Mouse (Mus musculus) layer of hippocampus, adult 18-20 months (tissue): ENCODE data around the gene Dennd4b. TPM values are rescaled to one million over a fixed set of nuclear protein-coding genes. Genes with fewer than 3 reads are reported as not detected.
A peak's percentile ranks its signal among the peaks of the same experiment; 100 is the strongest.
"Not testable (repeated sequence)": the region's sequence is repeated elsewhere in the genome, so short reads cannot be mapped to it uniquely, and the experiment has no call there.

Experiments used
- DNase-seq, 2 experiments: peaks; one replicate each; pipeline ENCODE4 v3.0.0; 2022; ENCODE audit warnings: low spot score in 2 of 2
- long read RNA-seq: library from polyadenylated mRNA; stranded (forward); transcript quantifications from one replicate; pipeline ENCODE4 v2.0.0, GENCODE M21; 2021
- total RNA-seq, 2 experiments: library from RNA; stranded (reverse); gene quantifications; 2 replicates each; pipeline ENCODE4 v1.2.3; 2021

Dennd4b gene
- total RNA-seq, result 10 to 100 TPM; 30.1 to 31.9 TPM
- long read RNA-seq, full-length matches to known transcripts, result 22 of 61 reads
- long read RNA-seq, partial matches to known transcripts, result 29 of 61 reads
- long read RNA-seq, other reads (novel, unspliced or antisense), result 10 of 61 reads

GRCm38 (mm10) chr3:90265034-90265931 is at the start of gene Dennd4b:
Gene Dennd4b (plus strand): TSS chr3:90265185.
- peak; percentile 75 to 86 for DNase-seq

- no peak for DNase-seq
Measured at GRCm38 (mm10) chr3:90215825-90216380, 49.1 kb upstream of the Dennd4b start.

DNA sequence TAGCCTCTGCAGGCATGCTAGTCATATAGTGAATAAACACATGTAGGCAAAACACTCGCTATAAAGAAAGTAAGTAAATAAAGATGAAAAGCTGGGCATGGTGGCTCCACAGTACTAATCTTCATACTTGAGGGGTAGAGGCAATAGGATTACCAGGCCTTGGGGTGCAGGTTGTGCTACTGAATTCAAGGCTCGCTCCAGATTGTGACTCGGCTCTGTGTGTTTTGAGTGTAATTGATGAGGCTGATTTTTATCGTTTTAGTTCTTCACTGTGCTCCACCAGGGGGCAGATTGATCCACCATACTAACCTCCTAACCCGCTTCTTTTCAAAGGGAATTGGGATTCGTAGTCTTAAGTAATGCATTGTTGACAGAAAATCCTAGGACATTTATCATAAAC is 44.9 kb upstream of the Dennd4b start:
- peak; percentile 38 to 81 for DNase-seq

- DNase-seq, result peak; percentile 30 to 36
Measured at GRCm38 (mm10) chr3:90220531-90220951, 44.4 kb upstream of the Dennd4b start.

- DNase-seq, result no peak
Measured at GRCm38 (mm10) chr3:90221123-90221522, 43.9 kb upstream of the Dennd4b start.

DNA sequence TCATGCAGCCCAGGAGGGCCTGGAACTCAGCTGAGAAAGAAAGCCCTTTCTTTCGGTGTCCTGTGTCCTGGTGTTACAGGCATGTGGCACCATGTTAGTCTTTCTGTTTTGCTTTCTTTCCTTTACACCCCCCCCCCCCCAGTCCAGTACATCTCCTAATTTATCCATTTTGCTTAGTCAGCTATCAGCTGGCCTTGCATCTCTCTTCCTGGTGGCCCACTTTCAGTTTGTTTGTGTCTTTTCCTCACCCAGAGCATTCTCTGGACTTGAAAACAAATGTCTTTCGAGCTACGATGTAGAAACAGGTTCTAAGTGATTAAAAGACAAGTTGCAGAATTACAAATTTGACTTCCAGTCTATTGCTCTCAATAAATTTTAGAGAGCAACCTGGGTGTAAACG is 42.5 kb upstream of the Dennd4b start:
- DNase-seq, result no peak

- no peak for DNase-seq
Measured at GRCm38 (mm10) chr3:90222941-90223340, 42.0 kb upstream of the Dennd4b start.

GRCm38 (mm10) chr3:90224331-90224730 is 40.7 kb upstream of the Dennd4b start:
- DNase-seq, result no peak

GRCm38 (mm10) chr3:90231075-90231474 is 33.9 kb upstream of the Dennd4b start:
- DNase-seq, result no peak

DNA sequence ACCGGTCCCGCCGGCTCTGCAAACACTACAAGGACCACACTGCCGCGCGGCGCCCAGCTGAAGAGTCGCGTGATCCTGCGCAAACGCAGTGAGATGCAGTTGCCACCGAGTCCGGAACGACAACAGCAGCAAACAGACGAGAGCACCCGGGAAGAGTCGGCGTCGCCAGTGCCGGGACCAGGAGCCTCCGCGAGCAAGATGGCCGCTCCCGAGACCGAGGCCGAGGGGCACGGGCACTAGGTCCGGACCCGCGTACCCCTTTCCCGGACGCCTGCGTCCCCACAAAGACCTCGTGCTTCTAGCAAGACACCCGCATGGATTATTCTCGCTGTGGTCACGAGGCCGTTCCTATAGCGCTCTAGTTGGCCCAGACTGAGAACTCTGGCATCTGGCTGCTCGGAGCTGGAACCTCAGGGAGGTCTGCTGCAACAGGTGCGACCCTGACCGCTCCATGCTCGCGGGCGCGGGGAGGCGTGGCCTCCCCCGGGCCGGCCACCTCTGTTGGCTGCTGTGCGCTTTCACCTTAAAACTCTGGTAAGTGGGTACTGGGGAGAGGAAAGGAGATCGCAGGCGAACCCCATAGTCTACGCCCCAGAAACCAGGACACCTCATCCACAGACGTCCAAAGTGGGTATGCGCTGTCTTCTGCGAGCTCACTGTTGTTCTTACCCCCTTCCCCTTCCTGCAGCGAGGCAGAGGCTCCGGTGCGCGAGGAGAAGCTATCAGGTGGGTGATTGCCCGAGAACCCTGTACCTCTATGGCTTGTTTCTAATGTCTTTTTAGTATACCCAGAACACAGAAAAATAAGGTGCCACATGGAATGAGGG is 33.3 kb upstream of the Dennd4b start, which contains the start of gene Jtb:
TSS of gene Jtb (plus strand) at position 91 of the 827 bp plus-strand sequence.
- peak; percentile 95 to 98 for DNase-seq

- DNase-seq, result no peak
Measured at GRCm38 (mm10) chr3:90241251-90241650, 23.7 kb upstream of the Dennd4b start.

- DNase-seq, result no peak
Measured at GRCm38 (mm10) chr3:90241669-90242358, 23.2 kb upstream of the Dennd4b start.

DNA sequence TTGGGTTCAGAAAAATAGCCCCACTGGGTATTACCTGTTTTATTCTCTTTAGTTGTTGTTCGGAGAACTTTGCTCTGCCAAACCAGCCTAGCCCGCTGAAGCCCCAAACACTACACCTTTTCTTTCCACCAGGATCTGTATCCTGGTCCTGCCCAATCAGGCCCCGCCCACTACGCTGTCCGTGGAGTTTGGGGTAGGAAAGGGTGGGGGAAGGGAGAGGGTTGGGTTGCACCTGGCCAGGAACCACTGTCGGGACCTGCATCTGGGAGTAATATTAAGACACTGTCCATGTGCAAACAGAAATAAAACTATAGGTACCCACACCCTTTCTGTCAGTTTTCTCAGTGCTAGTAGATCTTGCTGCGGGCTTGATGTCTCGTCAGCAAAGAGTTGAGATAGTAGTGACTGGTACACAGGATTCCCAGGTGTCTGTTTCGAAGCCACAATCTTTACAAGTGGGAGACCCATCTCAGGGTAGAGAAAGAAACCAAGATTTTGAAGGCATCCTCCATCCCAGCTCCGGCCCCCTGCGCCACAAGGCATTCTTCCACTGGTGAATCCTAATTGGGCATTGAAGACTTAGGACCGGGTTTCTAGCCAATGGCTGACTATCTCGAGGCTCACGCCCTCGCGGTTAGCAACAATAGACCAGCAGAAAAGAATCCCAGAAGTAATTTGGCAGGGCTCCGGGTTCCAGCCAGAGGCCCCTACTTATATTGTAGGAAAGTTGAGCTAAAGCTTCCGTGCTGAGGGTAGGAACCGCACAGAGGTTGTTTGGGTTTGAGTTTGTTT is 21.8 kb upstream of the Dennd4b start, which contains the start of gene Creb3l4:
TSS of gene Creb3l4 (minus strand) at position 529 of the 792 bp plus-strand sequence.
- DNase-seq, result peak in 1 of 2 experiments; percentile 35

DNA sequence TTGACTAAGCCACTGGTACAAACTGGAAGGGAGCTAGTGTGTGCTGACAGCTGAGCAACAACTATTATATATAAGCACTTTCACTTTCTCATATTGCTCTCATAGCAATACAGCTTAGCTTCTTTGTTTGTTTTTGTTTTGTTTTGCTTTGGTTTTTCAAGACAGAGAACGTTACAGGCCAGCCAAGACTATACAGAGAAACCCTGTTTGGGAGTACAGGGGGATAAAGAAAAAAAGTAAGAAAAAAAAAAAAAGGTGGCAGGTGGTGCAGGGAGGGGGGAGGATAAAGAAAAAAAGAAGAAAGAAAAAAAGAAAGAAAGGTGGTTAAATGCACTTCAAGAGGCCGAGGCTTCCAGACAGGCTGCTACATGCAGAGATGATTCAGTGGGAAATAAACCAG is 19.6 kb upstream of the Dennd4b start:
- DNase-seq, result no peak

- DNase-seq, result no peak
Measured at GRCm38 (mm10) chr3:90247630-90247959, 17.4 kb upstream of the Dennd4b start.

- peak; percentile 88 to 96 for DNase-seq
Measured at GRCm38 (mm10) chr3:90247960-90248745, 16.8 kb upstream of the Dennd4b start, which contains the start of gene Slc39a1. Gene Slc39a1 (plus strand): TSS chr3:90248172.

GRCm38 (mm10) chr3:90248746-90249100 is 16.3 kb upstream of the Dennd4b start:
- DNase-seq, result no peak

- no peak for DNase-seq
Measured at GRCm38 (mm10) chr3:90250791-90251190, 14.2 kb upstream of the Dennd4b start.

GRCm38 (mm10) chr3:90251731-90252226 is 13.2 kb upstream of the Dennd4b start:
- DNase-seq, result not testable (repeated sequence)
